Mouse (Mus musculus) layer of hippocampus, adult 8-10 months (tissue): Measurements from ENCODE around the gene Tbc1d1. TPM values are rescaled to one million over a fixed set of nuclear protein-coding genes. Genes with fewer than 3 reads are reported as not detected.
A peak's percentile ranks its signal among the peaks of the same experiment; 100 is the strongest.

Experiments
- DNase-seq, 2 experiments: peaks; one replicate each; pipeline ENCODE4 v3.0.0; 2022; ENCODE audit warnings: low spot score in 2 of 2
- total RNA-seq, 4 experiments: library from RNA; stranded (reverse); gene quantifications; 2 replicates each; pipeline ENCODE4 v1.2.4; 2022

The Tbc1d1 gene
- total RNA-seq, 4 experiments from 2014 or later: 26.0 to 30.5 (median 28.4) TPM

DNA sequence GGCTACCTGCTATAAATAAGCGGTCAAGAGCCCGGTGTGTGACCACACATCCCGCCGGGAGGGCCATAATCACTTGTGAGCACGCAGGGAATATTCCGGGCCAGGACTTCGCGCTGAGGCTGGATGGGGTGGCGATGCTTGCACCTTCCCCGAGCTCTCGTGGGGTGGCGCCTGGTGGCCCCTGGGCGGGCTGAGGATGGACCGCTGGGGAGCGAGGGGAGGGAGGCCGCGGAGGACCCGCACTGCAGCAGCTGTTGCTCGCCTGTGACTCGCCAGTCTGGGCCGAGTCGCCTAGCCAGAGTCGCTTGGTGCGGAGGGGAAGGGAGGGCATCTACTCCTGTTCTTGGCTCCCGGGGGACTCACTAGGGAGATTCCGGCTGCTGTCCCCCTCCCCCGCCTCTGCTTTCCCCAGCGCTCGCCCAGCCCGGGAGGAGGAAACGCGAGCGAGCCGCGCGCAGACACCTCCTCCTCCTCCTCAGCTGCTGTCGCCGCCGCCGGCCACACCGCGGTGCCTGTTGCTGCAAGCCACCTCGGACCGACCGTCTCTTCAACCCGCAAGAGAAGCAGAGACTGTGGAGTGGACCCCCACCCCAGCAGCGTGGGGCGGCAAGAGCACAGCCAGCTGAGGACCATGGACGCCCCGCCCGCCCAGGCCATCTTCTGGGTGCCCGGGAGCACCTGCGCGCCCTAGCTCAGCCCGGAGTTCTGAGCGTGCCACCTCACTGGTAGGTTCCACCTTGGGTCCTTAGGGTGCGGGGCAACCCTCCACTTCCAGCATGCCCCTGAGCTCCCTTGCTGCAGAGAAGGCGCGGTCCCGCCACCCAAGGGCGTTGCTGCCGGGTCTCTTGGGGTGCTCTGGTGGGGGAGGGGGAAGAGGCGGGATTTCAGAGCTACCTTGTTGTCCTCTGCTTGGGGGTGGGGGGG is 3.9 kb downstream of the Tbc1d1 start:
- peak; percentile 57 to 61 for DNase-seq

DNA sequence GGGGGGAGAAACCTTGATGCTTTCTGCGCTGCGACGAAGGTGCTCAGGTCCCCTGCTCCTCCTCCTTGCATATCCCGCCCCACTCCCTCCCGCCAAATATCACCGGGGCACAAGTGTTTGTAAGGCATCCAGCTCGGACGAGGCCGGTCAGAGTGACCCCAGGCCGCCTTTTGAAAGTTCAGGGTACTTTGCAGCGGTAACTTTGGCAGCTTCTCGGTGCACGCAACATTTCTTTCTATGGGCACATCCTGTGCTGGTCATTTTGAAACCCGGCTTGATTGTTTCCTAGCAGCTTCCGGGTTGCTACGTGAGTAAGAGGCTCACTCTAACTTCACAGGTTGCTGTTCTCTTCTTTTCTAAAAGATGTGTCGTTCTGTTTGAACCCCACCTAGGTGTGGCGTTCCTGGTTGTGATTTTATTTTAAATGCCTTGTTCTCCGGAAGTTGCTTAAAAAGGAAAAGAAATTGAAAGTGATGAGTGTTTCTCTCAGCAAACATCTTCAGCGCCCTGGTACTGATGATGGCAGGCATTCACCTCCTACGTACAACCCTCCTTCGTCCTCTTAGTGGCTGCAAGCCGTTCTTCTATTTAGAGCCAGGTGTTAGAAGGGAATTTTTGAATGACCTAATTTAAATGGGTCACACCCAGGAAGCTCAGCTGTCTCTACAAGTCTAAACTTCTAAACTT is 4.7 kb downstream of the Tbc1d1 start:
- DNase-seq: no peak

DNA sequence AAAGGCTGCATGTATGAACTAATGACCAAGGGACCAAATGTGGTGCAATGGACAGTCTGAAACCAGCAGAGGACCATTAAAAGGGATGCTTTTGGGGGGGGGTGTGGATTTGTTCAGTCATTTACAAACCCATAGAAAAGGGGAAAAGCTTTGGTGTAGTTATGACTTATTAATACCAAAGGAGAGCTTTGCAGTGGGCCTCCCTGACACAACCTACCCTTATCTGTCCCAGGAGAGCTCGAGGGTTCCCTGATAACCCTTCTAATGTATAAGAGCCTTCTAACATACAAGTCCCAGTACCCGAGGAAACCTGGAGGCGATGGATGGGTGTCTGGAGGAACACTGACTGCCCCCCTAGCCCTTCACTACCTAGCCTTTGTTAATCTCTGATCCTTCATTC is 5.8 kb downstream of the Tbc1d1 start:
- DNase-seq: no peak

DNA sequence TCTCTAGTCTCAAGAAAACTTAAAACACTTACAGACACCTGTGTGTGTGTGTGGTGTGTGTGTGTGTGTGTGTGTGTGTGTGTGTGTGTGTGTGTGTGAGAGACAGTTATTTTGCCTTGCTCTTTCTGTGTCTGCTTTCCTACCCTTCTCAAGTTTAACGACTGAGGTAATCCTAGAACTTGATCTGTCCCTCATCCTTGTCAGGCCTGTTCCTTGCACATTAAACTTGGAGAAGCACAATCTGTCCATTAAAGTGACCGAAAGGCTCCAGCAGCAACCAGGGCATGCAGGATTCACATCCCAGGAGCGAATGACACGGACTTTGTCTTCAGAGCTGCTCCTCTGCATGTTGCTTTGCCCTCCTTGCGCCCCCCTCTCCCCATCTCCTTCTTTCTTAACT is 6.5 kb downstream of the Tbc1d1 start:
- DNase-seq: no peak

DNA sequence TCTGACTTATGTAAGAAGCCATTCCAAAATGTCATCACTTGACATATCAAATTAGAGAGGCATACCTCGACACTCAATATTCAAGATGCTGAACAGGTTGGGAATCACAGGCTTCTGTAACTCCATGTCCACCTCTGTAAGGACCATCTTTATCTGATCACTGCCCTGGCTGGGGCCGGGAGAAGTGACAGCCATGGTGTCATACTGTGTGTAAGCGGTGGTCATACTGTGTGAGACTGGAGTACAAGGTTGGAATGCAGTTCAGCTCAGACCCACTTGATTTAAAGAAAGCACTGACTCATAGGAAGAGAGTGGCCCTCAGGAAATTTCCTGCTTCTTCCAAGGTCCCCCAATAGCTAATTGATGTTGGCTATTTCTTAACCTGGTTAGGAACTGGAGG is 8.3 kb downstream of the Tbc1d1 start:
- no peak for DNase-seq

DNA sequence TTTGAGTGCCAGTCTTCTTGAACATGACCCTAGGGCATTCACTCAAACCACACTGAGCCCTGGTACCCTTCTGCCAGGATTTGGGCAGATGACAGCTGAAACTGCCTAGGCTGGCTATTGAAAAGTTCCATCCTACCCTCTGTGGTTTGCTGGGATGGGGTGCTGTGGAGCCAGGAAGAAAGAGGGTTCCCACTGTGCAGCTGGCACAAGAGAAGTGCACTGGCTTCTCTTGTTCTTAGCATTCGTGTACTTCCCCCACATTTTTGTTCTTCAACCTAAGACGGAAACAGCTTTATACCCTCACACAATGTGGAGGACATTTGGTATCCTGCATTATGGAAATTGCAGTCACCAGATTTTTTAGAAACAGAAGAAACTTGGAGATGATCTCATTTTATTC is 9.7 kb downstream of the Tbc1d1 start:
- DNase-seq: no peak

DNA sequence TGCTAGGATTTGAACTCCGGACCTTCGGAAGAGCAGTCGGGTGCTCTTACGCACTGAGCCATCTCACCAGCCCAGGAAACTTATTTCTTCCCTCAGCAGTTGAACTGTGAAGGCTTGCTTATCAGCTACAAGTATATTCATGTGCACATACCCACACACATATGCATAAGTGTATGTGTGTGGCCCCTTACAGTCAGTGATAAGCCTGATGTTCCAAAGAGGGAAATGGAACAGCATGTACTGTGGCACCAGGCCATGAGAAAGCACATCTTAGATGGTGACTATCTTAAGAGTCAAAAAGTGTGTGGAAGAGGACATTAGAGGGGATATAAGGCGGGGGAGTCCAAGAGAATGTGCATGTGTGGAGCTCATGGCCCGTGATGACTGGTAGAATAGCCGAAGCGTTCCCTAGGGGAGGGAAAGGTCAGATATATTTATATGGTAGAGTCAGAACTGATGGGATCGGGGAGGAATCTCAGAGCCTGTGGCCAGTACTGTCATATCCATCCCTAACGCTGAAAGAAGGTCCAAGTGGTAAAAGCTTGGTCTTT is 13.0 kb downstream of the Tbc1d1 start:
- no peak for DNase-seq

DNA sequence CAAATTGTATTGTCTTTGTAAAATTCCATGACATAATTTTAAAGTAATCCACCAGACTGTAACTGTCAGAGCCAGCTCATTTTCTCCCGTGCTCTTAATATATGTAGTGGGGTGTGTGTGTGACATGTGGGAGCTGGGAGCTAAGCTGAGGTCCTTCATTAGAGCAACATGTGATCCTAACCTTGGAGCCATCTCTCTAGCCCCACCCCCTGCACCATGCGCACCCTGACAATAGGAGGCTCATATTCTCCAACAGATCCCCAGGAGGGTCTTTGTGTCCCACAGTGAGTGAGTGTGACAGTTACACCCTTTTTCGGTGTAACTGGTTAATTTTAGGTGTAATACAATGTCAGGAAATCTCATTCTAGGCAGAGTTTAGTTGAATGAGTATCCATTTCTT is 16.8 kb downstream of the Tbc1d1 start:
- no peak for DNase-seq

DNA sequence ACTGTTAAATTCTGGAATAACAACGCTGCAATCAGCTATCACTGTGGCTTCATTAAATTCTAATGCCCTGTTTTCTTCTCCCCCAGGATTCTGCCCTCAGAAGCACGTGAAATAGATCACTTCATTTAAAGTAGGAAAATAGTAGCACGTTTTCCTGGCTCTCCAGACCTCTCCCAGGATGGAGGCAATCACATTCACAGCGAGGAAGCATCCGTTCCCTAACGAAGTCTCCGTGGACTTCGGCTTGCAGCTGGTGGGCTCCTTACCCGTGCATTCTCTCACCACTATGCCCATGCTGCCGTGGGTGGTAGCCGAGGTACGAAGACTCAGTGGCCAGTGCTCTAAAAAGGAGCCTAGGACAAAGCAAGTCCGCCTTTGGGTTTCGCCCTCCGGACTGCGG is 17.2 kb downstream of the Tbc1d1 start:
- DNase-seq: no peak

DNA sequence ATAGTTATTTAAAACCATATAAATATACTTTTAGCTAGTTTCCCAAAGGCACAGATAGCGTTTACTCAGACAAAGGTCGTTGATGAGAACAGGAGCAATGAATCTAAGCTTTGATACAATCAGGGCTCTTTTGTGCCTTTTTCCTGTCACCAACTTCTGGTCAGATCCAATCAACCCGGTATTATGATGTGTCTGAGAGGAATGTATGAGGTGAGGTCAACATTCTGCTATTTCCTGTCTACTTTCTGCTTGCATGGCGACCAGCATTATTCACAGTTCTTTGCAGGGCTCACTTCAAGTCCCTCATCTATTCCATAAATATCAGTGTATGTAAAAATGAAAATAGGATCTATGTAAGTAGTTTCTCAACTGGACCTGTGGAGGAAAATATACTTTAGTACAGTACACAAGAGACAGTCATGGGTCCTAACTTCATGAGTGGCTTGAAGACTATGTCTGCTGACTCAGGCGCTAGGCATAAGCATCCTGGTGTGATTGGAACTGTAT is 18.4 kb downstream of the Tbc1d1 start:
- no peak for DNase-seq

DNA sequence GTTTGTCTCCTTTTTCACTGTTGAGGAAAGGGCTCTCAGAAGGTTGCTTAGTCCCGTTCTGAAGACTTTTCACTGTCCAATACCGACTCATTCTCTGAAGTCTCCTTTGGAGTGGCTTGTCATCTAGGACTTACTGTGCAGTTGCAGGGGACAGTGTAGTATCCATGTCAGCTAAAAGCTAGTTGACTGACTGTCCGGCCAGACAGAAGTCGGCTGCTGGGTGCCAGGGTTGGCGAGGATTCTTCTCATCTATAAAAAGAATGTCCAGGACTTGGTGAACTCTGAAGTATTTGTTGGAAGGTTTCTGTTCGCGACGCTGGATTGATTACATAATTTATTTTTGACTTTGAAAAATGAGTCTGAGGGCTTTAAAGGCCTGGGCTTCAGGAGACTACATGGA is 24.4 kb downstream of the Tbc1d1 start:
- DNase-seq: no peak

DNA sequence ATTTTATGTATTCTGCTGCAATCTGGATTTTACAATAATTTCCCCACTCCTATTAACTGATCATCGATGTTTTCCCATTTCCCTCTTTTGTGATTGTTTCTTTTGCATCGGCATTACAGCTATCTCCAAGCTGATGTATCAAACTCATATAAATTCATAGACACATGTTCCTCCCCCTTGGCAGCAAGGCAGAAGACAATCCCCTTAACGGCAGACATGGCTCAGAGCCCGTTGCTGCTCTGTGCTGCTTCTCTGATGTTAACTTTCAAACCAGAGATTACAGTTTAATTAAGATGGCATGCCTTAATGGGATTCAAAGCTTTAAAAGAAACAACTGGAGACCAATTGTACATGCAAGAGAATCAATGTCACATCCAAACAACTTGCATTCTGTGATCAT is 27.6 kb downstream of the Tbc1d1 start:
- no peak for DNase-seq

DNA sequence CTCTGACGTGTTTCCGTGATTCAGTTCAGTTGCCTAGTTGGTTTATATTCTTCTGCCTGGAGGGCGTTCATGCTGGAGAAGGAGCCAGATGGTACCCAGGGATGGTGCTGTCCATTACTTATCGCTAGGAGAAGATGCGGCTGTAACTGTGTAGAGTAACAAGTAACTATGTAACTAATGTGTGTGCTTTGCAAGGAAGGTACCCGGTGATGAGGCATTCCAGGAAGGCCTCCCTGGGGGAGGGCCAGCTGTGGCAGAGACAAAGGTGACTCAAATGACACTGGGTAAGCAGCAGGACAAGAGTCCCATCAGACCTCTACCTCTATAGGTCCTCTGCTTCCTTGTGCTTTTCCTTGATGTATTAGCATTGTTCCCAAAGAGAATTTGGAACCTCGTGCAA is 29.2 kb downstream of the Tbc1d1 start:
- no peak for DNase-seq

DNA sequence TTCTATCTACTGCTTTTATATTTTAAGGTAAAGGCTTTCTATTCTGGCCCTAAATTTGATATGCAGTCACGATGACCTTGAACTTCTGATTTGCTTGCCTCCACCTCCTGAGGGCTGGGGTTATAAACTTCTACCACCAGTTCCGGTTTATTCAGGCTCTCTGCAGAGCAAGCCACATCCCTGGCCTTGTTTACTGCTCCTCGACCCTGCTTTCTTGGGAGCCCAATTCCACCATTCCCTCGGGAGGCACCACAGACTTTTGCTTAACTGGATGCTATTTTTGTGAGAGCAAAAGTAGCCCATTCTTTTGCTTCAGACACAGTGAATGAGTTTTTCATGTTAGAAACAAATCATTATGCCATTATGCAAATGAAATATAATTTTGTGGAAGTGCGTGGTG is 30.5 kb downstream of the Tbc1d1 start:
- no peak for DNase-seq

DNA sequence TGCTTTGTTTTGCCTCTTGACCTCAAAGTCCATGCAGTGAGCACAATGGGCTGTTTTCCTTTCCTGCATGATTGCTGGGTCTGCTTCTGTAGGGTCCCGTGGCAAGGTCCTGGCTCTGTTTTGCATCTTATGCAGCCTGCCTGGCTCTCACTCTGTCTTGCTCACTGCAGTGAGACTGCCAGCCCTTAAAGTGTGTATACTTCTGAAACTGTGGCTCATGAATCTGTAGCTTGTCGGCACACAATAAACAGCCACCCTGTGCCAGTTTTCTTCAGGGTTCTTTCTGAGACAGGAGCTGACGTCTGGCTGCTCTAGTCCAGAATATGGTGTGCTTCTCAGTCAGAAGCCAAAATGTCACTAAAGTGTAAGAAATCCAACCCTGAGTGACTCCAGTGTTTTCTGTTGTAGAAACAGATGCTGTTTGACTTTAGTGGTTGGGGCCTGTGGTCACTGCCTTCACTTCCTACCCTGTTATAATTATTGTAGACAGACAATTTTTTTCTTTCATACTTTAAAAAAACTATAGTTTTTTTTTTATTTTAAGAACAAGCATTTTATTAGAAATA is 32.1 kb downstream of the Tbc1d1 start:
- DNase-seq: no peak

DNA sequence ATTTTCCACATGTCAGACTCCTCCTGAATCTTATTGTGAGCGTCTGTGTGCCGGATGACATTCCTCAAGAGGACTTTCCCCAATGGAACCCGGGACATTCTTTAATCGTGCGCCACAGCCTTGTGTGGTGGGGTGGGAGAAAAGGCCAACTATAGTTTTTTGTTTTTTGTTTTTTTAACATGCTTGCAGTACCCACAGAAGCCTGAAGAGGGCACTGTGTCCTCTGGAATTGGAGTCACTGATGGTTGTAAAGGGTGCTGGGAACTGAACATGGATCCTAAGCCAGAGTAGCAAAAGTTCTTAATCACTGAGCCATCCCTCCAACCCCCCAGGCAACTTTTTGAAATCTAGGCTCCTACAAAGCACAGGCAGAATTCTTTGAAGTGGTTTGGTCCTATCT is 34.8 kb downstream of the Tbc1d1 start:
- no peak for DNase-seq

DNA sequence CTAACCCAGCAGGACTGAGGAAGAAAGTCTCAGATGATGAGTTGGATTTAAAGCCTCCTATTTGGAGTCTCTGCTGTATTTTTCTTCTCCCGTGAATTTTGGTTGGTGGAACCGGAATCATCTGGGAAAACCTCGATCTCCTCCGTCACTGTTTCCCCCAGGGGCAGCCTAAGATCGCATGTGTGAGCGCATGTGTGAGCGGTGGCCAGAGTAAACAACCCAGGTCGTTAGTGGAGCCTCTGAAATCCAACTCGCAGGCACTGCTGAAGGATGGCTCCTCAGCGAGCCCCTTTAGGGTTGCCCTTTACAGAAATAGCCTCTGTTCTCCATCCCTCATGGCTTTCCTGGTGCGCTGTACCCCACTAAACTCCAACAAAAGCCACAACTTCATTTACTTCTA is 37.2 kb downstream of the Tbc1d1 start:
- no peak for DNase-seq

DNA sequence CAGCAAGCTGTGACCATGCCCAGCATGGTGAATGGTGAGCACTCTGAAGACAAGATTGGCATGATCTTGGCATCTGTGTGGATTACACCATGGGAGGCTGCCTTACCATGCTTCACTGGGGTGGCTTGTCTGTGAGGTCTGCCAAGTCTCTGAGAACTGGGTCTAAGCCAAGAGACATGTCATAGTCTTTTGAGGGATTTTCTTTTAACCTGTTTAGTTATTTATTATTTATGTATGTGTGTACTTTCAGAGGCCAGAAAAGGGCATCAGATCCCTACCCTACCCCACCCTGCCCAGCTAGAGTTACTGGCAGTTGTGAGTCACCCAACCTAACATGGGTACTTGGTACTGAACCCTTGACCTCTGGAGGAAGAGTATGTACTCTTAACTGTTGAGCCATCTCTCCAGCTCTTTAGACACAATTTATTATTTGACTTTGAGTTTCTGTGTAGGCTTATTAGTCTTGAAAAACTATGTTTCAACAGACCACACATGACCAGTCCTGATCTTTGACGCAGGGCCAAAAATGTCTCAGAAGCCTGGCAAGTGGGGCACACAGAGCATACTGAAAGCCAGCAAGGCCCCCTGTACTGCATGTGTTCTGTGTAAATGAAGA is 40.3 kb downstream of the Tbc1d1 start:
- no peak for DNase-seq

DNA sequence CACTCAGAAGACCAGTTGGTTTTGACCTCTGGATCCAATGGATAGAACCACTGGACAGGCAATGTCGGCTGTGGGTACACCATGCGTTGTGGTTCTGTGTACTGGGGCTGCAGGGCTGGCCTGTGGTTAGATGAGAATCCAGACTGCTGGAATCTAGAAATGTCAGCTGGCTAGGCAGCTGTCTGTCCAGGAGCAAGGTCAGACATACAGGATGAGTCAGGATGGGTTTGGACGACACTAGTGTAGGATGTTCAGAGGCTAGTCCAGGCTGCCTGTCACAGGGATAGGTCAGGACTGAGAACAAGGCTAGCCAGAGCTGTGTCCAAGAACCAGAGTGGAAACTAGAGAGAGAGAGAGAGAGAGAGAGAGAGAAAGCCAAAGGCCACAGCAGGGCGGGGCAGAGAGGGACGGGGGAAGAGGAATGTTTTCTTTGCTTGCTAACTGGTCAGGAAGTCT is 40.8 kb downstream of the Tbc1d1 start:
- no peak for DNase-seq

DNA sequence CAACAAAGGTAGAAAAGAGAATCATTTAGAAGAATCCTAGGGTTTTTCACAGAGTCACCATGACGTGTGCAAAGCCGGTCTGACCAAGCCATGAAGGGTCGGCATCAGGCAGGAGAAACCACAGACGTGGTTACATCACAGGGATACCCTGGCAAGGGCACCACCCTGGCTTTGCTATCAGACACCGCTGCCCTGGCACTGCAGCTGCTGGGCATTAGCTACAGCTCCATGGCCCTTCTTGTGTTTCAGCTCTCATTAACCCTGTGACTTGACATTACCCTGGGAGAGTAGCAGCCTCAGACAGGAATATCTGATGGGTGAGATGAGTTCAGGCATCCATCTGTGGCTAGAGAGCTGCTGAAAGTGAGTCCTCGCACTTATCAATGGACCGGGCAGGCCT is 42.5 kb downstream of the Tbc1d1 start:
- no peak for DNase-seq

DNA sequence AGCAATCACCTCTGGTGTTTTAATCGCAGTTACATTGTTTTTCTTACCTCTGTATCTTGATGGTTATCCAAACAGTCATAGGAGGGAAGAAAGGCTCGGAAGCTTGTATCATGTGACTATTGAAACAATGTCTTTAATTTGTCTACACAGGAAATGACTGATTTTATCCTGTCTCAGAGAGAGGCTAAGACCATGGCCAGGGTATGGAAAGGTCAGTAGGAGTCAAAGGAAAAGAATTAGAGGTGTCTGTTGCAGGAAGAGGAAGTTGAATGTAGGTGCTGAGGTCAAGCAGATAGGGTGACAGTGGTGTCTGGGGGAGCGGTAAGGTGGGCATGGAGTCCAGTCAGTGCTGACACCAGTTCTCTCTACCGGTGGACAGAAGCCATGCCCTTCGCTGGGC is 45.0 kb downstream of the Tbc1d1 start:
- no peak for DNase-seq

DNA sequence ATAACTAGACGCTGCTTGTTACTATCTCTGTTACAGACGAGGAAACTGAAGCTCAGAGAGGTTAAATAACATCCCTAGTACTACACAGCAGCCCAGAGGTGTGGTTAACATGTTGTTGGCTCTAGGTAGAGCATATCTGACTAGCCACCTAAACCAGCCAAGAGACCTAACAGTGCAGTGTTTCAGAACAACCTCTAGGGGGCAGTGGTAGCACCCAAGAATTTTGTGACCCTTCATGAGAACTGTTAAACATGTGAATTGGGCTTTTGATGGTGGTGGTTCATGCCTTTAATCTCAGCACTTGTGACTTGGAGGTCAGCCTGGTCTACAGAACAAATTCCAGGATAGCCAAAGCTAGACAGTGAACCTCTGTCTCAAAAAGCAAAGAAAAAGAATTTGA is 46.2 kb downstream of the Tbc1d1 start:
- no peak for DNase-seq
